Mouse (Mus musculus) right cerebral cortex, postnatal 25 days (tissue): Measurements from ENCODE around the gene Emilin1.

ENCODE experiments used
- DNase-seq: peaks from one replicate; pipeline ENCODE4 v3.0.0; 2022

Emilin1 gene

DNA sequence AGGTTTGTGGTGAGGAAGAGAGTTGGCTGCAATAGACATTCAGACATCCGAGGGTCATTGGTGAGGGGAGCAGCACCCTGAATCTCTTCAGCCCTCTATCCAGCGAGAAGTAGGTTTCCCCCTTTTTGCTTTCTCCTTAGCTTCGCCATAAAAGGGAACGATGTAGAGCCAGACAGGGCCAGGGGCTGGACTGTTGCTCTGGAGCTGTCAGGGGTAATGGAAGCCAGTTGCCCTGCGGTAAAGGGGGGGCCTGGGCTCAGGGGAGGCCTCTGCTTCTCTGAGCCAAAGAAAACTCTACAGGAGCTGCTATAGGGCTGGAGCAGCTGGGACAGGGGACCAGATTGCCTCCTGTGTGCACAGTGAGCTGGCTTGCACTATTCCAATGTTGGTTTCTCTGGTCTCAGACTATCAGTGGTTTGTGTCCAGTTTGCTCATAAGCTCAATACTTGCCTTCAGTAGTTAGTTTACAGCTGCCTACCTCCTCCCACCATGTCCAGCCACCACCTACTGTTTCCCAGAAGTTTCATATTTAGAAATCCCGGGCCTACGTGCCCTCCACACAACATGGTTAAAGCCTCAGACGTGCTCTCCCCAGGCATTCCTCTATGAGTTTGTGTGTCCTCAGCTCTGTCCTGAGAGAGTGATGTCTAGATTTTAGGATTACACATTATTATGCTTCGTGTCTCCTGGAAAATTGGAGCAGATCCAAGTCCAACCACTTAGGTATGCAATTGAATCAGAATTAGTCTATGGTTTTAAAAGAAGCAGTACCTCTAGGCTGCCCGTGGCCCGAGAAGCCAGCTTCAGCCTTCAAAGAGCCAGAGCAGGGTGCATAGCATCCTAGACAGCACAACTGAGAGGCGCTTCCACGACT lies 4.5 kb upstream of the Emilin1 start:
- no peak for DNase-seq

- DNase-seq = no peak
These were observed 3.9 kb upstream of the Emilin1 start for GRCm38 (mm10) chr5:30909300-30909659.

DNA sequence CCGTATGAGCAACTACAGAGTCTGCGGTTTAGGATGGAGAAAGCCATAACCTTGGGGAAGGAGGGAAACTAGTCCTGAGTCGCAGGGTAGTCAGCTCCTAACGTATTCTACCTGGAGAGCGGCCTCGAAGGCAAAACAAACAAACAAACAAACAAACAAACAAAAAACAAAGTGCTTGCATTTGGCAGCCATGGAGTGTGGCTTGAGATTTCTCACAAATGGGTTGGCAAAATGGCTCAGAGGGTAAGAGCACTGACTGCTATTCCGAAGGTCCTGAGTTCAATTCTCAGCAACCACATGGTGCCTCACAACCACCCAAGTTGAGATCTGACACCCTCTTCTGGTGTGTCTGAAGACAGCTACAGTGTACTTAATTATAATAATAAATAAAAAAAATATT lies 3.3 kb upstream of the Emilin1 start:
- DNase-seq = no peak

DNA sequence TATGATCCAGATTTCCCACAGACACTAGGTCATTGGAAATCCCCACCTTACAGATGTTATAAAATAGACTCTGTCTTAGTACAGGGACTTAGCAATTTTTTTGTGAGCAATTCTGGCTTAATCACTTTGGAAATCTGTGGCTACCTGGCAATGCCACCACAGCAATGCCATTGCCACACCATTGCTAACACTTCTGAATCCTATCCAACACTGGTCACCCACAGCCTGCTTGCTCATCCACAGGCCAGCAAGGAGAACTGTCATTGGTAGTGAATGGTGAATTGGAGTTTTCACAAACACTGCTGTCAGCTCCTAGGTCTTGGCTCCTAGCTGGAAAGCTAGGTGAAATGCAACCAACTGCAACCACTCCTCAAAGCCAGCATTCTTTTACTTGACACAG lies 2.7 kb upstream of the Emilin1 start:
- DNase-seq = no peak

DNA sequence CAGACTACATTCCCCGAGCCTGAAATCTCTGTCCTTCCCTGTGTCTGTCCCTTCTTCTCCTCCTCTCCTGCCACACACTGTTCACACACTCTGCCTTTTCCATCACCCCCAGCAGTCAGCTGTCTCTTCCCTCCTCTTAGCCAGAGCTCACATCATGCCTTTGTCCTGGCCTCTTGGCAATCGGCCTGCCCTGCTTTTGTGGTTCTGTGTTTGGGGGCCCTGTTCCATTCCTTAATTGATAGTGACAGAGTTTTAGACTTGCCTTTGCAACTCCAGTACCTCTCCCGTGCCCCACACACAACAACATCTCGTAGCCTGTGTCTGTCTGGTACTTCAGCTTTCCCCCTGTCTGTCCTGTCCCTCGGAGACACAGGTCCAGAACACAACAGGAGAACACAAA lies 1.0 kb upstream of the Emilin1 start:
- DNase-seq = no peak

- DNase-seq = no peak
These were observed 966 bp downstream of the Emilin1 start for GRCm38 (mm10) chr5:30914101-30914635.

DNA sequence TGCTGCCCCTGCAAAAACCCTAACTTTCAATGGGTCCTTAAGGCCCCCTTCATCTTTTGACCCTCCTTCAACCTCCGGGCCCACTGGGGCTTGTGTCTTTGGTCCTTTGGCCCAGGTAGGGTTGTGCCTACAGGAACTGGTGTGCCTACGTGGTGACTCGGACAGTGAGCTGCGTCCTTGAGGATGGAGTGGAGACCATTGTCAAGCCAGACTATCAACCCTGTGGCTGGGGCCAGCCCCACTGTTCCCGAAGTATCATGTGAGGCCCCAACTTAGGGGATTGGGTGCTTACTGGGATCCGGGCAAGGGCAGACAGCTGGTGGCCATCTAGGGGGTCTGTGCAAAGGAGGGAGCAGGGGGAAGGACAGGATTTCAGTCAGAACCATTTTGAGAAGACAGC lies 1.6 kb downstream of the Emilin1 start:
- no peak for DNase-seq

DNA sequence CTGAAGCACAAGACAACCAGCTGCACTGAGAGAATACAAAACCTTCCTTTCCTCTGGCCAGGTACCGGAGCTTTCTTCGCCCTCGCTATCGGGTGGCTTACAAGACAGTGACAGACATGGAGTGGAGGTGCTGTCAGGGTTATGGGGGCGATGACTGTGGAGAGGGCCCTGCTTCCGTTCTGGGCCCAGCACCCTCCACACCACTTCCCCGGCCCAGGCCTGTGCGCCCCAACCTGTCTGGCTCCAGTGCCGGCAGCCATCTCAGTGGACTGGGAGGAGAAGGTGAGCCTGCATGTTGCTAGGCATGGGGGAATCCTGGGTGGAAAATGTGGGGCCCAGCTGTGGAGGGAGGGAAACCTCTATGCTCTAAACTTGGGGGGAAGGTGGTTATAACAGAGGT lies 2.3 kb downstream of the Emilin1 start:
- no peak for DNase-seq

DNA sequence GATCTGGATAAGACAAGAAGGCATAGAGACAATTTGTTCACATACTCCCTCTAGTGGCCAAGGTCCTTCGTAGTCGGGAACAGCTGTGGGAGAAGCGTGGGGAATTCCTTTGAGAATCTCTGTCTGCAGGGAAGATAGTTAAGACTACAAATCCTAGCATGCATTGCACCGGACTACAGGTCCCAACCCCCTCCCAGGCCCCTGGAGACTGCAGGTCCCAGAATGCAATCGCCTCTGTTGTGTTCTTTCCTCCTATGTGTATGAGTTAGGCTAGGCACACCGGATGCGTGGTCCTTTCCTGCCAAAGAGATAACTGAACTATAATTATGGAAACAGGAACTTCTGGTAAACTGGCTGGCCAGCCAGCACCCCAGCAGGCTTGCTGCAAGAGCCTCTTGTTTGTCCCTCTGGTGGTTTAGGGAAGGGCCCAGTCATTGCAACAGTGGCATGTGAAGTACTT lies 2.8 kb downstream of the Emilin1 start:
- peak; percentile 88 for DNase-seq

GRCm38 (mm10) chr5:30916841-30917240 lies 3.6 kb downstream of the Emilin1 start:
- DNase-seq = no peak

- no peak for DNase-seq
These were observed 4.1 kb downstream of the Emilin1 start for GRCm38 (mm10) chr5:30917348-30917747.

GRCm38 (mm10) chr5:30917891-30918670 lies 4.9 kb downstream of the Emilin1 start:
- DNase-seq = no peak

DNA sequence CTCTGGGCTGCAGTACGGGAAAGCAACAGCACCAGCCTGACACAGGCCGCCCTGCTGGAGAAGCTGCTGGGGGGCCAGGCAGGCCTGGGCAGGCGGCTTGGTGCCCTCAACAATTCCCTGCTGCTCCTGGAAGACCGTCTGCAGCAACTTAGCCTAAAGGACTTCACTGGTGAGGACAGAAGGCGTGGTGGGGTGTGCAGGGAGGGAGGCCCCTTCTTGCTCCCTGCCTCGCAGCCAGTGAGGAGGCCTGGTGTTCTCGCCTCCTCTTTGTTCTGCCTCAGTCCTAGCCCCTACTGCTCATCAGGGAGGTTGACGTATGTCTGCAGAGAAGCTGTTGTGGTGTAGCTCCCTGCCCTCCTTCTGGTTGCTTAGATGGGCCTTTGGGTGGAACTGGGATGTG lies 5.5 kb downstream of the Emilin1 start:
- no peak for DNase-seq

- DNase-seq = no peak
These were observed 6.8 kb downstream of the Emilin1 start for GRCm38 (mm10) chr5:30919831-30920614.

DNA sequence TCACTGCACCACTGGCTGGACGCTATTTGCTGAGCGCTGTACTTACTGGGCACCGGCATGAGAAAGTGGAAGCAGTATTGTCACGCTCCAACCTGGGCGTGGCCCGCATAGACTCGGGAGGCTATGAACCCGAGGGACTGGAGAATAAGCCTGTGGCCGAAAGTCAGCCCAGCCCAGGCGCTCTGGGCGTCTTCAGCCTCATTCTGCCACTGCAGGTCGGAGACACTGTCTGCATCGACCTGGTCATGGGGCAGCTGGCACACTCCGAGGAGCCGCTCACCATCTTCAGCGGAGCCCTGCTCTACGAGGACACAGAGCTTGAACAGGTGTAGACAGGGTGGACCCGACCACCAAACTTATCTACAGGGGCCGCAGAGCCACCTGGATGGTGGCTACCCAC lies 7.4 kb downstream of the Emilin1 start:
- no peak for DNase-seq

DNA sequence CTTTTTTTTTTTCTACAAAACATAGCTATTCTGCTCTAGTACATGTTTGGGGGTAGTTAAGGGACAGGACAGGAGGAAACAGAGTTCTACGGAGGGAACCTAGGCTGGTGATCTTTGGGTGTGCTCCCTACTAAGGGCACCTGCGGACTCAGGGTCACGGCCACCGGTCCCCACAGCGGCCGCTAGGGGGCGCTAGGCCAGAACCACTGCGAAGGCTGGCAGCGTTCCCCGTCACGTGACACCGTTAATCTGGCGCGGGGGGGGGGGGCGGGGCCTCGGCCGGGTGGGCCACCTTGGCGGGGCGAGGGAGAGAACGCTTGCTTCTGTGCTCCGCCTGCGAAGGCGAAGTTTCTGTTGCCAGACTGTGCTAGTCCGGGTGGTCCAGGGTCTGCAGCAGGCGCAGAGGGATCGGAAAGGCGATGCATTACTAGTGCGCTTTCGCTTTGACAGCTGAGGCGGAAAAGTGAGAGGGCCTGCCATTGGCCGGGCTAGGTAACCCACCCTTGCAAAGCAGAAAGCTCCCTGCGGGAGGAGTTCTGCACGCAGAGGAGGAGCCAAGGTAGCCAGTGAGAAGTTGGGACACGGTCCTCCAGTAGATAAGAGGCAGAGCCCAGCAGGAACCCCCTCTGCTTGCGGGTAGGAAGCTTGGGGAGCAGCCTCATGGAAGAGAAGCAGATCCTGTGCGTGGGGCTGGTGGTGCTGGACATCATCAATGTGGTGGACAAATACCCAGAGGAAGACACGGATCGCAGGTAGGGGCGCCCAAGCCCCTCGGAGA lies 8.2 kb downstream of the Emilin1 start, which contains the start of gene Khk:
Gene Khk, plus strand, starts transcription at position 176 of the 778 bp plus-strand sequence.
- DNase-seq = peak; percentile 78

DNA sequence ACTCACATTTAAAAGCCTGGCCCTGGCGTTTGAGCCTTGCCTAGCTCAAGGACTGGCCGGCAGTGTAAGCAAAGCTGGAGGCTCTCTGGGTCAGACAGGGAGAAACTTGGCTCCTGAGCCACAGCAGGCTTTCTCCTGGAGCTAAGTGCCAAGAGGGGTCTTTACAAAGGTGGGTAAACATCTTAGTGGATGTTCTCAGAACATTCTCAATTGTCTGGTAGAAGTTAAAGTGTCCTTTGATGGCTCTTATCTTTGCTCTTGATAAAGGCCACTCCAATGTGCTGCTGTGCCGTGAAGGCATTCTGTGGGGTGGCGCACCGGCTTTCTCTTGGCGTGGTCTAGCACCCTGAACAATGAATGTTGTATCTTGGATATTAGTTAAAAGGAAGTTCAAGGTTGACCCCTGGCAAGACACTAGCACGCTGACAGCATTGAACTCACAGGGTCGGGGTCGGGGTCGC lies 9.4 kb downstream of the Emilin1 start:
- no peak for DNase-seq

DNA sequence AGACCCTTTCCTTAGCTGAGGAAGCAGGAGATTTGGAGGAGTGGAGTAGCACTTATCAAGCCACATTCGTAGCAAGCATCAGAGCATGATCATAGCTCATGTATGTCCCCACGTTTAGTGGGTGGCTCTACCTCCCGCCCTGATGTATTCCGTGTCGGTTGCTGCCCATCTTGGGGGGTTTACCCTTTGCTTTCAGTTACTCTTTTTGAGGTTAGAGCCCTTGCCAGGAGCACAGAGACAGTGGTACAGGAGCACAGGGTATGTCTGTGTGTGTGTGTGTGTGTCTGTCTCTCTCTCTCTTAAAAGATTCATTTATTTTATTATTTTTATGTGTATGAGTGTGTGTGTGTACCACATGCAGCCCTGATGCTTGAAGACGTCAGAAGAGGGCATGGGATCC lies 9.9 kb downstream of the Emilin1 start:
- DNase-seq = no peak

- no peak for DNase-seq
These were observed 11.4 kb downstream of the Emilin1 start for GRCm38 (mm10) chr5:30924614-30925013.

GRCm38 (mm10) chr5:30925217-30925616 lies 12.0 kb downstream of the Emilin1 start:
- DNase-seq = no peak

GRCm38 (mm10) chr5:30926073-30926472 lies 12.9 kb downstream of the Emilin1 start:
- no peak for DNase-seq

GRCm38 (mm10) chr5:30927945-30928529 lies 14.8 kb downstream of the Emilin1 start:
- peak; percentile 41 for DNase-seq
